Mouse (Mus musculus) olfactory bulb, adult 2 months (tissue): ENCODE results near the gene Ssbp2. TPM values are rescaled to one million over a fixed set of nuclear protein-coding genes. Genes with fewer than 3 reads are reported as not detected.

Source experiments
- H3K27ac ChIP-seq: fragments of 200-500 bp; 2 replicates; pipeline ENCODE4 v1.5.1; 2012; ENCODE audit warnings: low read depth, low read length; ENCODE audit not compliant: insufficient read depth
- H3K4me1 ChIP-seq: fragments of 200-500 bp; 2 replicates; pipeline ENCODE4 v1.6.1; 2012; ENCODE audit warnings: low read length; ENCODE audit not compliant: control insufficient read depth, insufficient read depth
- H3K4me3 ChIP-seq: fragments of 200-500 bp; 2 replicates; pipeline ENCODE4 v1.5.1; 2012; ENCODE audit warnings: mild to moderate bottlenecking, low read depth, low read length, moderate library complexity; ENCODE audit not compliant: insufficient read depth
- CTCF ChIP-seq: fragments of 200-500 bp; IDR thresholded peaks from 2 replicates; pipeline ENCODE4 v1.5.1; 2012; ENCODE audit warnings: low read depth, mild to moderate bottlenecking, low read length, moderate library complexity; ENCODE audit not compliant: insufficient read depth
- POLR2A ChIP-seq: fragments of 200-500 bp; IDR thresholded peaks from 2 replicates; pipeline ENCODE4 v1.6.1; 2012; ENCODE audit warnings: mild to moderate bottlenecking, low read depth, low read length, moderate library complexity; ENCODE audit not compliant: insufficient read depth
- WGBS: fragments of 180-500 bp; shearing (Covaris S2); methylation state at CpG from one replicate; pipeline ENCODE4 v1.1.7; 2018; 5-methylcytosine and 5-hydroxymethylcytosine counted together
- polyA plus RNA-seq: library from polyadenylated mRNA; stranded (reverse); fragments of >200 nt; gene quantifications from 2 replicates; pipeline ENCODE4 v1.2.4, GENCODE M21; 2012; ENCODE audit warnings: low replicate concordance; ENCODE audit not compliant: missing spikeins, insufficient read depth, insufficient read length

Ssbp2 gene
- polyA plus RNA-seq, 1 experiment: 755 TPM

GRCm38 (mm10) chr13:91502642-91503373, 42.7 kb downstream of the Ssbp2 start:
- Histone ChIP-seq H3K27ac (no peak overlapping the region), H3K4me3 (no peak overlapping the region), H3K4me1 (no peaks in the 10 kb centered on the region)
- TF ChIP-seq POLR2A (no peak), CTCF (no peak)
- 73% methylated on average over 12 of the region's 12 CpGs for WGBS

DNA sequence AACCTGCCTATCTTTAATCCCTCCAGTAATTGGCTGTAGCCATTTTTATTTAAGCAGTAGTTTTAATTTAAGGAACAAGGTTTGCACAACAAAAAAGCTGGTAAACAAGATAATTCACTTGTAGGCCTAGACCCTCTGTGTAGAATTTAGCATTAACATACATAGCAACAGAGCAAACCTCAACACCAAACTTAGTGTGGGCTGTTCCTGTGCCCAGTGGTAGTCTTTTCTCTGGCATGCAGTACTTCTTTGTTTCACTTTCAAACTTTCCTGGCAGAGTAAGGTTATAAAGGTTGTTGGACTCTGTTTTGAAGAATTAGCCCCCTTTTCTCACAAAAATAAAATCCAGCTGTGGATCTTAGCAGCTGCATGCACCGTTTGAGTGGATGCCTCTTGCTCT, 48.9 kb downstream of the Ssbp2 start:
- no peak overlapping the region for H3K4me3 ChIP-seq
- 48% methylated on average over 1 of the region's 1 CpGs for WGBS
- no peaks in the 10 kb centered on the region for H3K4me1 ChIP-seq
- no peak for TF ChIP-seq POLR2A
- no peak for TF ChIP-seq CTCF
- no peak overlapping the region for H3K27ac ChIP-seq

DNA sequence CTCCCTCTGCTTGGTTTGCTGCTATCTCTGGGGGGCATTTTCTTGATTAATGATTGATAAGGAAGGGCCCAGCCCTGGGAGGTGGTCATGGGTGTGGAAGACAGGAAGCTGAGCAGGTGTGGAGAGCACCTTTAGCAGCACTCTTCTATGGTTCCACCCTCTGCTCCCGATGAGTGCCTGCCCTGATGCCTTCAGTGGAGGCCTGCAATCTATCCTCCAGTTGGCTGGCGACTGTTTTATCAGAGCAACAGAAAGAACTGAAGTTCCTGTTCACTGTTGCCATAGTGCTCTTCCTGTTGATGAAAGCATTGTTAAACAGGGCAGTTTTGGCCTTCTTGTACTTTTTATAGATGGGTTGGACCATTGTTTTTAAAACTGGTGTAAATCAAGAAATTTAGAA, 49.4 kb downstream of the Ssbp2 start:
- H3K27ac ChIP-seq: no peak overlapping the region; the same call in 1 of the 2 replicates
- H3K4me3 ChIP-seq: no peak overlapping the region
- TF ChIP-seq POLR2A (no peak), CTCF (no peak)
- H3K4me1 ChIP-seq: no peaks in the 10 kb centered on the region
- 72% methylated on average over 2 of the region's 2 CpGs for WGBS

DNA sequence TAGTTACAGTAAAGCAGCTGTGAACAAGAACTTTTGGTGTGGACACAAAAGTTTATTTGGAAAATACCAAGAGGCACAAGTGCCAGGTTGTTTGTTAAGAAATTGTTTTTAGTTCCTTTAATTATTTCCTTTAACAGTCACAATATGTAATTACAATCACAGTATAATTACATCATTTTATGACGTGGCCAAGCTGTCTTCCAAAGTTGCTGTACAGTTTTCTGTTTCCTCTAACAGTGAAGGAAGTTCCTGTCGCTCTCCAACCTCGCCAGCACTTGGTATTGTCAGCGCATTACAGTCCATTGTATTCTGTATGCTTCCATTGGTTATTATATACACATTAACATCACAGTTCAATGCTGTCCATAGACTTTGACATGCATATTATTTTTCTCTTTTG, 54.9 kb downstream of the Ssbp2 start:
- Histone ChIP-seq H3K27ac (no peak overlapping the region), H3K4me3 (no peak overlapping the region), H3K4me1 (no peaks in the 10 kb centered on the region)
- no peak for TF ChIP-seq CTCF
- no peak for TF ChIP-seq POLR2A
- WGBS: 73% methylated on average over 4 of the region's 4 CpGs

DNA sequence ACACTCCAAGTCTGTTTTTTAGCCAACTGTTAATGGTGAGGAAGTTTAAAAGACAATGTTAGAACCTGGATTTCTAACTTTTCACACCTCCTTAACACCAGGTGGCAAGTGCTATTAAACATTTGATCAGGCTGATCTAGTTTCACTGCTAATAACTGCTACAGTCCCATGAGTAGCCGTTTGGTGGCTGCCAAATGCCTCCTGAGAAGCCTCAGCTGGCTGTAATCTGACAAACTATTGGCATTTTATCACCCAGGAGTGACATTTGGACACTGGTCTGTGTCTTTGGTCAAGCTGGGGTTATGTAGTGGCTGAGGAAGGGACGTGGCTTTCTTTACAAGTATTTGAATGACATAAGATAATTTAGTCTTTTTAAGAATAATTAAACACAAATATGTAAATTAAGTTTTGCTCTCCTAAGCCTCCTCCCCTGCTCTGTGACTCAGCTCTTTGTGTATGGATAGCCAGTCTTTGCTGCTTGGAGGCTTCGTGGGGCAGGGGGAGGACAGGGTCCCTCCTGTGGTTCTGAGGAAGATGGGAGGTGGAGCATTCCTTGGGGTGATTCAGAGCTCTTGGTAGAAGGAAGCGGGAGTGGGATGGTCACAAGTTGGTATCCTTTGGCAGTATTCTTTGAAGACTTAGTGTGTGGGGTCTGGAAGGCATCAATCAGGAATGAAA, 60.1 kb downstream of the Ssbp2 start:
- WGBS: 21% methylated on average over 4 of the region's 4 CpGs
- TF ChIP-seq POLR2A: no peak
- no peak for TF ChIP-seq CTCF
- no peak overlapping the region for H3K4me3 ChIP-seq
- H3K27ac ChIP-seq: no peak overlapping the region
- peaks cover 4% of the 10 kb centered on the region; the same call in 1 of the 2 replicates for H3K4me1 ChIP-seq

DNA sequence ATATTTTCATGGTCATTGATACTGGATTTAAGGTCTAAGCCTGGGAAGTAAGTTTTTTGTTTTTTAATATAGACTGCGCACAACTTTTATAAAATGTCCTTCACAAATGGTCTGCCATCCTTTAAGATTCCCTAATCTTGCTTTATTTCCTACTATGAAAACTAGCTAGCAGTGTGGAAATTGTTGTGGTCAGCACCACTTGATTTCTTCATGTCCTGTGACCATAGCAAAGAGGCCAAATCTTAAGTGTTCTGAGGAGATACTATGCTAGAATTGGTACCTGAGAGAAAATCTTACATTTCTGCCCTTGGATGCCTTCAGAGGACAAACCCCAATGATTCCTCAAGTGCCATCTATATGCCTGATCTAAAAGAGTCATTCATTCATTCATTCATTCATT, 60.9 kb downstream of the Ssbp2 start:
- Histone ChIP-seq H3K27ac (no peak overlapping the region), H3K4me1 (peaks cover 6% of the 10 kb centered on the region; the same call in 1 of the 2 replicates), H3K4me3 (no peak overlapping the region)
- no peak for TF ChIP-seq CTCF
- TF ChIP-seq POLR2A: no peak
- 100% methylated on average over 1 of the region's 1 CpGs for WGBS

DNA sequence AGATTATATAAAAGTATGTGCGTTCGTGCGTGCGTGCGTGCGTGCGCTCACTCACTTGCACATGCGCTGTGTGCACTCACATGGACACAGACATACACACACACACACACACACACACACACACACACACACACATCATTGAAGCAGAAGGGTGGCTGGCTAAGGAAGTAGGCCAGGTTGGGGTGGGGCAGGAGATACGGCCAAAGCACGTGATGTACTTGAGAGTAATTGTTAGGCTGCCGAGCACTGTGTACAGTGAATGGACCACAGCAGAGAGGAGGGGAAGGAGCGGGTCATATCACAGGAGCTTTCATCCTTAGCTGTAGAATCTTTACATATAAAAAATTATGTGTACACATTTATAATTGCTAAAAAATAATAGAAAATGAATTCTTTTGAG, 66.0 kb downstream of the Ssbp2 start:
- 0 out of 2 replicates have a peak, but pooled peaks cover 5% of the 10 kb centered on the region for H3K4me1 ChIP-seq
- no peak for TF ChIP-seq POLR2A
- TF ChIP-seq CTCF: no peak
- 88% methylated on average over 12 of the region's 12 CpGs for WGBS
- no peak overlapping the region for H3K4me3 ChIP-seq
- H3K27ac ChIP-seq: no peak overlapping the region

- over 99% methylated on average over 3 of the region's 3 CpGs for WGBS
- Histone ChIP-seq H3K4me1 (0 out of 2 replicates have a peak, but pooled peaks cover 3% of the 10 kb centered on the region), H3K27ac (no peak overlapping the region), H3K4me3 (no peak overlapping the region)
- no peak for TF ChIP-seq POLR2A
- TF ChIP-seq CTCF: no peak
Observed at GRCm38 (mm10) chr13:91529821-91530220, 69.7 kb downstream of the Ssbp2 start.

DNA sequence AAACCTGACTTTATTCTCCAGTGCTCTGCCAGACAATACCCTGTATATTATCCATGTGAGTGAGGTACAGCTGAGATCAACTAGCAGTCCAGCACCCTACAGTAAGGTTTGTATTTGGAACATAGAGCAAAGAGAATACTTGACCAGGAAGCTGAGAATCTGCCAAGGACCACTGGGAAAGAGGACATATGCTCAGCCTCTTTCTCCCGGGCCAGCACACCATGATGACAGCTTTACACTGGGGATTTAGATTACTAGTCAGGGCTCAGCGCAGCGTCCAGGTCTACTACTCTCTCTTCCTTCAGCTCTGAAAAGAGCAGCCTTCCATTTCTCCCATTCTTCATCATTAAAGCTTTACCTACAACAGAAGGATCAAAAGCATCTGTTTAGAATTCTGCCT, 76.6 kb downstream of the Ssbp2 start:
- WGBS: 82% methylated on average over 3 of the region's 3 CpGs
- TF ChIP-seq POLR2A (no peak), CTCF (no peak)
- no peak overlapping the region for H3K4me3 ChIP-seq
- no peaks in the 10 kb centered on the region for H3K4me1 ChIP-seq
- H3K27ac ChIP-seq: no peak overlapping the region
